In the genomic region with DNA sequence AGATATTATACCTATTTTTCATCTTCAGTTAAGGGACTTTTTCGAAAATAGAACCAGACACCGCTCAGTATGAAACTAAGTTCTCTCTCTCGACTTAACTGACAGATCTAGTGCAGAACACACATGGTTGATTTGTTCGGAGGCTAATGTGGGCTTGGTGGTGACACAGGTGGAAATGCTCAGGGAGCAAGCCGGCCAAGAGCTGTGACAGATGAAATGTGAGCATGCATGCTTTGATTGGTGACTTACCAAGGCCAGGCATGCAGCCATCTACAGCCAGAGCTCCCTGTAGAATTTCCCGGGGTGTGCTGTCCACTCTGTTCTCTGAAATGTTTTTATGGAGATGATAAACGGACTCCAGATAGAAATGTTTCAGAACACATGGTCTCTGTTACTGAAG, we compare ENCODE assay signal across 10 mouse cellular contexts. TPM values are rescaled to one million over a fixed set of nuclear protein-coding genes. Genes with fewer than 3 reads are reported as not detected.
DNase-seq lines count a peak whose midpoint lies in the region; ATAC-seq lines count a peak whose summit lies in the region.
"Had no signal": no experiment of that assay in that cellular context is flagged by ENCODE, and none has a peak within 500 bp of the region (broad histone marks: within the 10 kb centered on the region; RNA-seq: fewer than 3 reads in every experiment).

No protein-coding gene starts in this region.

- peak; percentile 31 for DNase-seq in embryo, embryonic 11 days
- no peak for DNase-seq in embryo, embryonic 10 days (ENCODE audit: low spot score)
- DNase-seq in urinary bladder, postnatal 14 days (ENCODE audit: low spot score) = peak; percentile 59
- DNase-seq in urinary bladder, adult 18-20 months (ENCODE audit: low spot score in 2 of 2) = no peak
- peak; percentile 63 to 67 for DNase-seq in heart, postnatal 36 days
- DNase-seq in frontal cortex, postnatal 14 days (ENCODE audit: low spot score in 2 of 2) = no peak
- no peak for DNase-seq in layer of hippocampus, adult 18-20 months (ENCODE audit: low spot score in 2 of 2)
- DNase-seq: cerebellum, adult 2 months had no signal

- intact Hi-C loops in heart, postnatal 36 days (cut with DNase I) = no loop called here

- ATAC-seq in erythroid progenitor cell, adult 5-6 weeks (replicated peaks; ENCODE audit: low FRiP score, poor library complexity, severe bottlenecking) = no peak
- ATAC-seq: forebrain, embryonic 14.5 days had no signal

RNA-seq across cellular contexts. Expression of a gene that starts 13.2 kb away (rescaled TPM):
- total RNA-seq in heart, postnatal 36 days (2021) = 10 to 100 TPM; 25.6 to 35.2 TPM
- total RNA-seq in erythroid progenitor cell, adult 5-6 weeks (2015; ENCODE audit: low replicate concordance) = not detected in 2 replicates
- total RNA-seq in erythroid progenitor cell, adult 5-6 weeks (2017; ENCODE audit: low replicate concordance) = not detected in 2 replicates
- total RNA-seq in layer of hippocampus, adult 18-20 months (2021) = under 1 TPM; 0.76 to 0.99 TPM

Comparison
In these comparisons a context has a peak if more than half of its experiments do, and no peak if none do; other contexts are left out.
1. DNase-seq: peak in embryo, embryonic 11 days (single experiment), urinary bladder, postnatal 14 days (single experiment) and heart, postnatal 36 days (2 of 2); none in embryo, embryonic 10 days (single experiment), urinary bladder, adult 18-20 months (0 of 2), frontal cortex, postnatal 14 days (0 of 2) and layer of hippocampus, adult 18-20 months (0 of 2).
2. RNA of a gene that starts 13.2 kb away (total RNA-seq): 25.6 to 35.2 TPM in heart, postnatal 36 days; 0.76 to 0.99 TPM in layer of hippocampus, adult 18-20 months and not detected in erythroid progenitor cell, adult 5-6 weeks; every median in the first group is over 10 times any median in the second.